Mouse (Mus musculus) embryonic fibroblast, embryonic 13.5 days (primary cell): ENCODE measurements around the gene Dnajc4. TPM values are rescaled to one million over a fixed set of nuclear protein-coding genes. Genes with fewer than 3 reads are reported as not detected.
"Not testable (repeated sequence)": the region's sequence is repeated elsewhere in the genome, so short reads cannot be mapped to it uniquely, and the experiment has no call there.

Source experiments
- H3K27ac ChIP-seq: 2 replicates; pipeline ENCODE4 v1.5.1; 2012; ENCODE audit warnings: low read length, control low read depth, inconsistent platforms; ENCODE audit not compliant: insufficient read depth
- H3K4me1 ChIP-seq: 2 replicates; pipeline ENCODE4 v1.6.1; 2011; ENCODE audit warnings: low read length; ENCODE audit not compliant: control insufficient read depth, insufficient read depth
- H3K4me3 ChIP-seq: 2 replicates; pipeline ENCODE4 v1.5.1; 2011; ENCODE audit warnings: mild to moderate bottlenecking, control low read depth, low read length; ENCODE audit not compliant: insufficient read depth
- CTCF ChIP-seq: IDR thresholded peaks from 2 replicates; pipeline ENCODE4 v1.5.1; 2011; ENCODE audit warnings: mild to moderate bottlenecking, control low read depth, low read length, moderate library complexity, borderline replicate concordance; ENCODE audit not compliant: insufficient read depth
- POLR2A ChIP-seq: IDR thresholded peaks from 2 replicates; pipeline ENCODE4 v1.6.1; 2011; ENCODE audit warnings: low read depth, mild to moderate bottlenecking, control low read depth, low read length, moderate library complexity
- polyA plus RNA-seq: library from polyadenylated mRNA; stranded (reverse); fragments of >200 nt; gene quantifications from 2 replicates; pipeline ENCODE4 v1.2.4, GENCODE M21; 2011; ENCODE audit warnings: low read depth; ENCODE audit not compliant: missing spikeins, insufficient read length

Gene Dnajc4
- polyA plus RNA-seq, 1 experiment: 15.0 TPM

DNA sequence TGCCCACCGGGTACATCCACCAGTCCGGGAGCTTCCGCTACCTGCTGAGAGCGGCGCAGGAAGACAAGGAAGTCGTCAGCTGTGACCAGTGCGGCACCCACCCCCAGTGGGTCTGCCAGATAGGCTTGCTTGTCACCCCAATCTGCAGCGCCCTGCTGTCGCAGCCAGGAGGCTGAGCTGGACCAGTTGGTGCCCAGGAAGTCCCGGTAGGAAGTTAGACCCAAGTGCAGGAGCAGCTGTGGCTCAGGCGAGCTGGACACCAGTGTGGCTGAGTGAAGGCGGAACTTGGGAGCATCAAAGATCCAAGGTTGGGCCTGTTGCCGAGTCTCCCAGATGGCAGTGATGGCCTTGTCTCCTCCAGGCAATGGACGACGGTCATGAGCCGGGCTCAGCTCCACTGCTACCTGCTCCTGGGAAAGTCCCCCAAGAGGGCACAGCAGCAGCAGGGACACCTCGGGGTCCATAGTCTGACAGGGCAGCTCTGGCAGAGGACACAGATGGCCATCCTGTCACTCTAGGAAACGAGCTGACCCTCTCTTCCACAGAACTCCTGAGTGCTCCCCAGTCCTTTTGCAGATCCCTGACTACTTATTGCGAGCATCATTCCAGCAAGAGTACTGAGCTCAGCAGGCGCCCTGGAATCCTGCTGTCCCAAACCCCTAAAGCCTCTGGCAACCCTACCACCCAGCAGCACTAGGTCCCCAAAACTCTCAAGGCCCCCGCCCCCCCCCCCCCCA is 3.1 kb upstream of the Dnajc4 start:
- no peaks in the 10 kb centered on the region; the same call in 1 of the 2 replicates for H3K4me1 ChIP-seq
- peak overlapping the region; percentile 52 for H3K4me3 ChIP-seq
- TF ChIP-seq CTCF (no peak), POLR2A (no peak)
- H3K27ac ChIP-seq: no peak overlapping the region

DNA sequence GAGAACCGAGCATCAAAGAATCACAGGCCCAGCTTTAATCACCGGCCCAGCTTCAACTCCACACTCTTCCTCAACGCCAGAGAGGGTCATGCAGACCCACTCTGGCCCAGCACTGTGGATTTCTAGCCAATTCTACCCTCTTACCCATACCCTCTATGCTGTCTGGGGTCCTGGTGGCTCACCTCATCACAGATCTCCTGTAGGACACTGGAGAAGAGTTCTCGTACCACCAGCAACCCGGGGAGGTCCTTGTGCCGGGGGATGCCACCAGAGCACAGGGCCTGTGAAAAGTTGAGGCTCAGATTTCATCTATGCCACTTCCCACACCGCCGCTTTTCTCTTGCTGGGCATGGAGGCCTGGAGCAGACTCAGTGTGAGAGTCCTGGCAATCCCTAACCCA is 2.1 kb upstream of the Dnajc4 start:
- TF ChIP-seq POLR2A (no peak), CTCF (no peak)
- no peak overlapping the region for H3K27ac ChIP-seq
- no peak overlapping the region for H3K4me3 ChIP-seq
- no peaks in the 10 kb centered on the region; the same call in 1 of the 2 replicates for H3K4me1 ChIP-seq

GRCm38 (mm10) chr19:6994002-6994401 is 1.6 kb upstream of the Dnajc4 start:
- no peak for TF ChIP-seq POLR2A
- TF ChIP-seq CTCF: no peak
- Histone ChIP-seq H3K4me1 (no peaks in the 10 kb centered on the region; the same call in 1 of the 2 replicates), H3K27ac (peak overlapping the region; percentile 32; the same call in 1 of the 2 replicates), H3K4me3 (no peak overlapping the region)

- Histone ChIP-seq H3K27ac (no peak overlapping the region), H3K4me3 (peak overlapping the region; percentile 63), H3K4me1 (no peaks in the 10 kb centered on the region; the same call in 1 of the 2 replicates)
- TF ChIP-seq POLR2A: no peak
- no peak for TF ChIP-seq CTCF
Measured at GRCm38 (mm10) chr19:6993011-6993770, 819 bp upstream of the Dnajc4 start.

- not testable (repeated sequence) for H3K4me3 ChIP-seq, H3K4me1 ChIP-seq, H3K27ac ChIP-seq
Measured at GRCm38 (mm10) chr19:6991166-6991565, 1.2 kb downstream of the Dnajc4 start.

- peaks cover 4% of the 10 kb centered on the region; the same call in 1 of the 2 replicates for H3K4me1 ChIP-seq
- TF ChIP-seq POLR2A (no peak), CTCF (no peak)
- H3K4me3 ChIP-seq: no peak overlapping the region
- H3K27ac ChIP-seq: no peak overlapping the region
Measured at GRCm38 (mm10) chr19:6990712-6991111, 1.7 kb downstream of the Dnajc4 start.

GRCm38 (mm10) chr19:6989251-6989650 is 3.1 kb downstream of the Dnajc4 start:
- TF ChIP-seq POLR2A (no peak), CTCF (no peak)
- H3K27ac ChIP-seq: no peak overlapping the region
- peaks cover 4% of the 10 kb centered on the region; the same call in 1 of the 2 replicates for H3K4me1 ChIP-seq
- H3K4me3 ChIP-seq: no peak overlapping the region

GRCm38 (mm10) chr19:6987904-6988285 is 4.5 kb downstream of the Dnajc4 start:
- Histone ChIP-seq H3K4me3 (peak overlapping the region; percentile 57), H3K4me1 (peaks cover 4% of the 10 kb centered on the region; the same call in 1 of the 2 replicates), H3K27ac (no peak overlapping the region)
- TF ChIP-seq CTCF (no peak), POLR2A (no peak; the same call in 1 of the 2 replicates)

DNA sequence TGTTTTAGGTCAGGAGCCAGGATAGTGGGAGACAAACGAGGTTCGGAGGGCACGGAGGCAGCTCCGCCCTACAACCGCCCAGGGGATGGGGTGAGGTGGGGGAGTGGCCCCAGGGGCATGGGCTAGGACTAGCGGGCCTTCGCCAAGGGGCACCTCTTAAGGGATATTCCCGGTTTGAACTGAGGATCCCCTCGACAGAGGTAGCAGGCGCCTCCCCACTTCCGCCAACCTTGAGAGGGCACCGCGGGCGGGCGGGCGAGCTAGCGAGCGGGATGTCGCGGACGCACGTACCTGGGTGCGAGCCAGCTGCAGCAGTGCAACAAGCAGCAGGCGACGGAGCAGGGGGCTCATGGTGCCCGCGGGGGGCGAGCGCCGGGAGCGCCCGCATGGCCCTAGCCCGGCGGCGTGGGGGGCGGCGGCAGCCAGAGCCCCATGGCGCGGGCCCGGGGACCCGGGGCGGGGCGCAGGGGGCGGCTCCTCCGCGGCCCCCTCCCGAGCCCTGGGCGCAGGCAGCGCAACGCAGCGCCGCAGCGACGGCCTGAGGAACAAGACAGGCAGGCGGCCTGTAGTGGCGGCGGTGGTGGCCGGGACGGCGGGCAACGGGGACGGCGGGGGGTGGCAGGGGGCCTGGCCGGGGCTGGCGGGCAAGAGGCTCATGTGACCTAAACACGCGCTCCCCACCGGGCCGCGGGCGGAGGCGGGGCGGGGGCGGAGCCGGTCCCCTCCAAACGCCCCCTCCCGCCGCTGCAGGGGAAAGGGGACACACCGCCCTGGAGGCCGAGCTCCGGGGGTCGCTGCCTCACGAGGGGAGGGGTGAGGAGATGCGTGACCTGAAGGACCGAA is 5.1 kb downstream of the Dnajc4 start, which contains the start of gene Vegfb:
Gene Vegfb (minus strand): TSS at position 591 of the 843 bp plus-strand sequence.
- H3K27ac ChIP-seq: peak within 1 kb of the TSS; percentile 28; the same call in 1 of the 2 replicates
- H3K4me3 ChIP-seq: peak within 1 kb of the TSS; percentile 57
- H3K4me1 ChIP-seq: 0 out of 2 replicates have a peak, but pooled peaks cover 4% of the 10 kb centered on the region
- TF ChIP-seq CTCF (no peak), POLR2A (peak; percentile 26)
